Mouse (Mus musculus): Measurements from ENCODE around the gene Cep112.
A peak's percentile ranks its signal among the peaks of the same experiment; 100 is the strongest.

The Cep112 gene

GRCm38 (mm10) chr11:108891111-108891870 lies 466.3 kb downstream of the Cep112 start:
- Histone ChIP-seq H3K36me3 (ENCODE audit: insufficient read depth, low read length) (no peaks in the 10 kb centered on the region), H3K4me1 (replicated peaks; ENCODE audit: low read depth, low read length) (peaks cover 66% of the 10 kb centered on the region), H3K27me3 (ENCODE audit: insufficient read depth, low read length) (peaks cover 41% of the 10 kb centered on the region), H3K9me3 (ENCODE audit: low read length) (no peaks in the 10 kb centered on the region), H3K4me3 (replicated peaks; ENCODE audit: low read length) (peak overlapping the region; percentile 39; the same call in 1 of the 2 replicates)
- TF ChIP-seq POU5F1 (IDR thresholded peaks at IDR 0.05; ENCODE audit: borderline replicate concordance, low read length) (no peak), CTCF (conservative IDR thresholded peaks at IDR 0.05; ENCODE audit: low read length) (no peak), NANOG (IDR thresholded peaks at IDR 0.05; ENCODE audit: borderline replicate concordance, low read length) (no peak)

GRCm38 (mm10) chr11:108891871-108892380 lies 466.9 kb downstream of the Cep112 start:
- Histone ChIP-seq H3K9me3 (ENCODE audit: low read length) (no peaks in the 10 kb centered on the region), H3K36me3 (ENCODE audit: insufficient read depth, low read length) (no peaks in the 10 kb centered on the region), H3K27me3 (ENCODE audit: insufficient read depth, low read length) (peaks cover 41% of the 10 kb centered on the region), H3K4me1 (replicated peaks; ENCODE audit: low read depth, low read length) (peaks cover 63% of the 10 kb centered on the region), H3K4me3 (replicated peaks; ENCODE audit: low read length) (peak overlapping the region; percentile 39; the same call in 1 of the 2 replicates)
- TF ChIP-seq POU5F1 (IDR thresholded peaks at IDR 0.05; ENCODE audit: borderline replicate concordance, low read length), result no peak
- TF ChIP-seq CTCF (conservative IDR thresholded peaks at IDR 0.05; ENCODE audit: low read length), result no peak
- TF ChIP-seq NANOG (IDR thresholded peaks at IDR 0.05; ENCODE audit: borderline replicate concordance, low read length), result no peak

DNA sequence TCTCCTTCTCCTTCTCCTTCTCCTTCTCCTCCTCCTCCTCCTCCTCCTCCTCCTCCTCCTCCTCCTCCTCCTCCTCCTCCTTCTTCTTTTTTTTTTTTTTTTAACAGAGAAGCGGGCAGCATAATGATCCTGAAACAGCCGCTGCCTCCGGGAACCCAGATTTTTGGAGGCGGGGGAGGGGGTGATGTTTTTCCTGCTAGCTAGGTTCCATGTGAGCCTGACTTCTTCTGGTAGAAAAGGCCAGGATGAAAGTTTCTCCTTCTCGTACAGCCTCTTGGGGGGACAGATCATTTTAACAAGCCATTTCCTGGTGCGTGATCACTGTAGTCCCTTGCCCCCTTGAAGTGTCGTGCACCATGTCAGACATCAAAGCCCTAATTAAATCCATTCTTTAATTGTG lies 467.4 kb downstream of the Cep112 start:
- no peaks in the 10 kb centered on the region for H3K9me3 ChIP-seq (ENCODE audit: low read length)
- no peak overlapping the region for H3K4me3 ChIP-seq (replicated peaks; ENCODE audit: low read length)
- peaks cover 59% of the 10 kb centered on the region for H3K4me1 ChIP-seq (replicated peaks; ENCODE audit: low read depth, low read length)
- no peaks in the 10 kb centered on the region for H3K36me3 ChIP-seq (ENCODE audit: insufficient read depth, low read length)
- peaks cover 46% of the 10 kb centered on the region for H3K27me3 ChIP-seq (ENCODE audit: insufficient read depth, low read length)
- TF ChIP-seq CTCF (conservative IDR thresholded peaks at IDR 0.05; ENCODE audit: low read length) (no peak), POU5F1 (IDR thresholded peaks at IDR 0.05; ENCODE audit: borderline replicate concordance, low read length) (no peak), NANOG (IDR thresholded peaks at IDR 0.05; ENCODE audit: borderline replicate concordance, low read length) (no peak)

GRCm38 (mm10) chr11:108893232-108893790 lies 468.3 kb downstream of the Cep112 start:
- TF ChIP-seq NANOG (IDR thresholded peaks at IDR 0.05; ENCODE audit: borderline replicate concordance, low read length) (no peak), CTCF (conservative IDR thresholded peaks at IDR 0.05; ENCODE audit: low read length) (no peak), POU5F1 (IDR thresholded peaks at IDR 0.05; ENCODE audit: borderline replicate concordance, low read length) (no peak)
- no peaks in the 10 kb centered on the region for H3K36me3 ChIP-seq (ENCODE audit: insufficient read depth, low read length)
- H3K4me1 ChIP-seq (replicated peaks; ENCODE audit: low read depth, low read length), result peaks cover 65% of the 10 kb centered on the region
- no peak overlapping the region for H3K4me3 ChIP-seq (replicated peaks; ENCODE audit: low read length)
- no peaks in the 10 kb centered on the region for H3K9me3 ChIP-seq (ENCODE audit: low read length)
- H3K27me3 ChIP-seq (ENCODE audit: insufficient read depth, low read length), result peaks cover 55% of the 10 kb centered on the region

DNA sequence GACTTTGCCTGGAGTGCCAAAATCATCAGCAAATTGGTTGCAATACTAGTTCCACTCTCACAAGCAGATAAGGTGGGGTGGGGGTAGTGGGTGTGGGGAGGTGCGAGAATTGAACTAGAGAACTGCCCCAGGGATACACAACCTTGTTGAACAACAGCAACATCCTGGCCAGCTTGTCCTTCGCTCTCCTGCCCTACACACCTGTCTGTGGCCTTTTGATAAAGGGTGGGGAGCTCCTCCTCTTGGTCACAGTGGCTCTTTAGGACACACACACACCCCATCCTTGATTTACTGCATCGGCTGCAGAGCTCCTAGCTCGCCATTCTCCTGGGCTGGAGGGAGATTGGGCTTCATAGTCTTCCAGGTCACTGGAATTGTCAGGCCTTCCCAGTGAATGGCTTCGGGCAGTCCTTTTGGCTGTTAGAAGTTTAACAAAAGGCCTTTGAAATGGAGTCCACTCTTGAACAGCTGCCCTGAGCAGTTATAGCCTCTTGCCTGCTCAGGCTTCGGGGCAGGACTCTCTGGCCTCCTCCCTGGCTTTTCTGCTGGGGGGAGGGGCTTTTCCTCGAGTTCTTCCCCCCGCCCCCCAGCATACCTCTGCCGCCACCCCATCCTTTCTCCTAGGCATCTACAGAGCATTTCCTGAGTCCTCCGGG lies 469.0 kb downstream of the Cep112 start:
- no peaks in the 10 kb centered on the region for H3K36me3 ChIP-seq (ENCODE audit: insufficient read depth, low read length)
- peaks cover 60% of the 10 kb centered on the region for H3K27me3 ChIP-seq (ENCODE audit: insufficient read depth, low read length)
- no peak for TF ChIP-seq POU5F1 (IDR thresholded peaks at IDR 0.05; ENCODE audit: borderline replicate concordance, low read length)
- TF ChIP-seq NANOG (IDR thresholded peaks at IDR 0.05; ENCODE audit: borderline replicate concordance, low read length), result no peak
- TF ChIP-seq CTCF (conservative IDR thresholded peaks at IDR 0.05; ENCODE audit: low read length), result no peak

GRCm38 (mm10) chr11:108897034-108897433 lies 472.0 kb downstream of the Cep112 start:
- H3K27me3 ChIP-seq (ENCODE audit: insufficient read depth, low read length), result peaks cover 56% of the 10 kb centered on the region
- TF ChIP-seq POU5F1 (IDR thresholded peaks at IDR 0.05; ENCODE audit: borderline replicate concordance, low read length) (no peak), NANOG (IDR thresholded peaks at IDR 0.05; ENCODE audit: borderline replicate concordance, low read length) (no peak), CTCF (conservative IDR thresholded peaks at IDR 0.05; ENCODE audit: low read length) (no peak)
- H3K4me1 ChIP-seq (replicated peaks; ENCODE audit: low read depth, low read length), result peaks cover 58% of the 10 kb centered on the region
- no peaks in the 10 kb centered on the region for H3K36me3 ChIP-seq (ENCODE audit: insufficient read depth, low read length)
- no peak overlapping the region for H3K4me3 ChIP-seq (replicated peaks; ENCODE audit: low read length)
- no peaks in the 10 kb centered on the region for H3K9me3 ChIP-seq (ENCODE audit: low read length)

More for the DNA sequence above, 469.0 kb downstream of the Cep112 start:
- Histone ChIP-seq H3K4me3 (replicated peaks; ENCODE audit: low read length) (0 out of 2 replicates have a peak overlapping the region, but pooled peaks have one; percentile 20), H3K4me1 (replicated peaks; ENCODE audit: low read depth, low read length) (peaks cover 65% of the 10 kb centered on the region), H3K9me3 (ENCODE audit: low read length) (no peaks in the 10 kb centered on the region)

- TF ChIP-seq POU5F1 (IDR thresholded peaks at IDR 0.05; ENCODE audit: borderline replicate concordance, low read length) (no peak), NANOG (IDR thresholded peaks at IDR 0.05; ENCODE audit: borderline replicate concordance, low read length) (no peak), CTCF (conservative IDR thresholded peaks at IDR 0.05; ENCODE audit: low read length) (no peak)
- no peaks in the 10 kb centered on the region for H3K9me3 ChIP-seq (ENCODE audit: low read length)
- H3K4me3 ChIP-seq (replicated peaks; ENCODE audit: low read length), result no peak overlapping the region
- no peaks in the 10 kb centered on the region for H3K36me3 ChIP-seq (ENCODE audit: insufficient read depth, low read length)
- peaks cover 48% of the 10 kb centered on the region for H3K27me3 ChIP-seq (ENCODE audit: insufficient read depth, low read length)
- peaks cover 60% of the 10 kb centered on the region for H3K4me1 ChIP-seq (replicated peaks; ENCODE audit: low read depth, low read length)
Observed at GRCm38 (mm10) chr11:108898063-108898462, 473.1 kb downstream of the Cep112 start.

- no peak for TF ChIP-seq POU5F1 (IDR thresholded peaks at IDR 0.05; ENCODE audit: borderline replicate concordance, low read length)
- no peak for TF ChIP-seq CTCF (conservative IDR thresholded peaks at IDR 0.05; ENCODE audit: low read length)
- TF ChIP-seq NANOG (IDR thresholded peaks at IDR 0.05; ENCODE audit: borderline replicate concordance, low read length), result no peak
- Histone ChIP-seq H3K4me3 (replicated peaks; ENCODE audit: low read length) (no peak overlapping the region), H3K9me3 (ENCODE audit: low read length) (no peaks in the 10 kb centered on the region), H3K27me3 (ENCODE audit: insufficient read depth, low read length) (peaks cover 44% of the 10 kb centered on the region), H3K36me3 (ENCODE audit: insufficient read depth, low read length) (no peaks in the 10 kb centered on the region), H3K4me1 (replicated peaks; ENCODE audit: low read depth, low read length) (peaks cover 56% of the 10 kb centered on the region)
Observed at GRCm38 (mm10) chr11:108898483-108898882, 473.5 kb downstream of the Cep112 start.

Measured in E14TG2a.4 (cell line).